Mouse (Mus musculus) megakaryocyte, embryonic 14.5 days (primary cell): ENCODE data around the gene Dram1.

Experiments
- FLI1 ChIP-seq: IDR thresholded peaks from 2 replicates; pipeline ENCODE4 v1.6.1; 2012; ENCODE audit warnings: low read length, inconsistent platforms, mixed read lengths
- GATA1 ChIP-seq: IDR thresholded peaks from 3 replicates; pipeline ENCODE4 v1.6.1; 2012; ENCODE audit warnings: mixed read lengths, low read length, inconsistent platforms, borderline replicate concordance

DNA sequence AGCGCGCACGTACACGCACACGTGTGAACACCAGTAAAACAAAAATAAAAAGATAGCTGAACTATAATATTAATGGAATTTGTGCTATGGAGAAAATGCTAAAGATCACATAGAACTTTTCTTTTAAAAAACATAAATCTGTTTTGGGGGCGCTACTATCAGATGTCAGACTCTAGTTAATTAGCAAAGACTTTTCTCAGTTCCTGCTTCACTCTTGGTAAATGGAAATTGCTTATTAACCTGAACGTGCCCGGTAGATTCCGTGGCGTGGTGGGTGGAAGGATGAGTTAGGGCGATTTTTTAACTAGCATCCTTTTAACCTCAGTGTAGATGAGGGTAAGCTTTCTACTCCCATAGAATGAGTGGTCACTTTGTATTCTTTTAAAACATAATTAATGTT is 6.4 kb upstream of the Dram1 start:
- TF ChIP-seq FLI1 (no peak), GATA1 (no peak)
